Mouse (Mus musculus) heart, embryonic 13.5 days (tissue): ENCODE measurements around the gene Pdgfa. TPM values are rescaled to one million over a fixed set of nuclear protein-coding genes. Genes with fewer than 3 reads are reported as not detected.
A peak's percentile ranks its signal among the peaks of the same experiment; 100 is the strongest.

Experiments
- ATAC-seq: fragments of 200-750 bp; cut with Nextera tagmentation; 2 replicates; pipeline ENCODE4 v1.8.0; 2017; ENCODE audit warnings: moderate TSS enrichment; ENCODE audit not compliant: insufficient number of reproducible peaks, low FRiP score, low TSS enrichment; ENCODE audit errors: extremely low read depth
- H3K27ac ChIP-seq: fragments of 300-500 bp; sonication (generic); replicated peaks from 2 replicates; pipeline ENCODE4 v1.5.1; 2015; ENCODE audit warnings: moderate library complexity, mild to moderate bottlenecking, inconsistent platforms
- H3K27me3 ChIP-seq: fragments of 300-500 bp; sonication (generic); replicated peaks from 2 replicates; pipeline ENCODE4 v1.6.1; 2015; ENCODE audit warnings: mild to moderate bottlenecking, inconsistent platforms
- H3K36me3 ChIP-seq: fragments of 300-500 bp; sonication (generic); 2 replicates; pipeline ENCODE4 v1.6.1; 2015; ENCODE audit warnings: mild to moderate bottlenecking, inconsistent platforms
- H3K4me1 ChIP-seq: fragments of 300-500 bp; sonication (generic); 2 replicates; pipeline ENCODE4 v1.6.1; 2015; ENCODE audit warnings: inconsistent platforms
- H3K4me2 ChIP-seq: fragments of 300-500 bp; sonication (generic); 2 replicates; pipeline ENCODE4 v1.6.1; 2015; ENCODE audit warnings: inconsistent platforms, mild to moderate bottlenecking, moderate library complexity
- H3K4me3 ChIP-seq: fragments of 300-500 bp; sonication (generic); 2 replicates; pipeline ENCODE4 v1.5.1; 2015; ENCODE audit warnings: moderate library complexity, mild to moderate bottlenecking, inconsistent platforms
- H3K9ac ChIP-seq: fragments of 300-500 bp; sonication (generic); 2 replicates; pipeline ENCODE4 v1.6.1; 2015; ENCODE audit warnings: inconsistent platforms, mild to moderate bottlenecking, moderate library complexity
- H3K9me3 ChIP-seq: fragments of 300-500 bp; sonication (generic); 2 replicates; pipeline ENCODE4 v1.6.1; 2016; ENCODE audit warnings: inconsistent platforms
- WGBS: fragments of 180-500 bp; shearing (Covaris S2); methylation state at CpG from one replicate; pipeline ENCODE4 v1.1.7; 2015; ENCODE audit warnings: mixed read lengths; 5-methylcytosine and 5-hydroxymethylcytosine counted together
- polyA plus RNA-seq: library from polyadenylated mRNA; unstranded; fragments of >200 nt; fragmentation: Nextera tagmentation; extraction: Ambion mirVana; gene quantifications from 2 replicates; pipeline ENCODE4 v1.2.1, GENCODE M21; 2015

Gene Pdgfa
- polyA plus RNA-seq, 1 experiment from 2014 or later: 39.8 TPM

- WGBS: 41% methylated on average over 8 of the region's 8 CpGs
- Histone ChIP-seq H3K4me2 (no peak overlapping the region), H3K36me3 (peaks cover 93% of the 10 kb centered on the region), H3K4me3 (no peak overlapping the region), H3K9me3 (no peaks in the 10 kb centered on the region), H3K4me1 (peaks cover 41% of the 10 kb centered on the region), H3K27me3 (no peaks in the 10 kb centered on the region), H3K9ac (peak overlapping the region; percentile 47), H3K27ac (0 out of 2 replicates have a peak overlapping the region, but pooled peaks have one; percentile 12)
- no peak for ATAC-seq
These were observed 17.3 kb downstream of the Pdgfa start for GRCm38 (mm10) chr5:138979840-138980239.

- Histone ChIP-seq H3K27me3 (no peaks in the 10 kb centered on the region), H3K9me3 (no peaks in the 10 kb centered on the region), H3K36me3 (peaks cover 72% of the 10 kb centered on the region), H3K4me2 (no peak overlapping the region), H3K9ac (peak overlapping the region; percentile 26; the same call in 1 of the 2 replicates), H3K4me1 (peaks cover 56% of the 10 kb centered on the region), H3K4me3 (no peak overlapping the region), H3K27ac (peak overlapping the region; percentile 30; the same call in 1 of the 2 replicates)
- 17% methylated on average over 3 of the region's 3 CpGs for WGBS
- no peak for ATAC-seq
These were observed 19.4 kb downstream of the Pdgfa start for GRCm38 (mm10) chr5:138977759-138978158.

DNA sequence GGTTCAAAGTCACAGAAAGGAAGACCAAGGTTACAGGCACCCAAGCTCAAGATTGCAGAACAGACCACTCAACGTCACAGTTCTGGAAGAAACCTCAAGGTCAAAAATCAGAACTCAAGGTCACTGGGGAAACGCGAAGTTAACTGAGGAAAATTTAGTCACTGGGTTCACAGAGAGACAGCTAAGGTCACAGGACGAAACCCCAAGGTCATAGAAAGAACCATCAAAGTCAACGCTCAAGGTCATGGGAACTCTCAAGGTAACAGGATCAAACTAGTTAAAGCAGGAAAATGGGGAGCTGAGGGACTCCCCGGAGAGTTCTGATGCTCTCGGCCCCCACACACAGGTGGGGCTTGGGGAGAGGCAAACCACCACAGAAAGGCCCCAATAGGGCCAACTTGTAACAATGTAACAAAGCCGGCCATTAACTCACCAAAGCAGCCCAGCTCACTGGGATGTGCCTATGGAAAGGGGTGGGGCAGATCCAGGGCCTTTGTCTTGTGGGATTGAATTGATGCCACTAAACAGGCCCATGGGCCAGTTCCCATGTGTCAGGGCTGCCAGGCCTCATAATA, 22.2 kb downstream of the Pdgfa start:
- no peaks in the 10 kb centered on the region for H3K9me3 ChIP-seq
- H3K27me3 ChIP-seq: no peaks in the 10 kb centered on the region
- peak overlapping the region; percentile 52 for H3K27ac ChIP-seq
- no peak overlapping the region for H3K4me2 ChIP-seq
- H3K4me3 ChIP-seq: no peak overlapping the region
- no peak overlapping the region for H3K9ac ChIP-seq
- H3K4me1 ChIP-seq: peaks cover 62% of the 10 kb centered on the region
- H3K36me3 ChIP-seq: peaks cover 48% of the 10 kb centered on the region
- no peak for ATAC-seq
- WGBS: 85% methylated on average over 8 of the region's 8 CpGs

GRCm38 (mm10) chr5:138973480-138973879, 23.7 kb downstream of the Pdgfa start:
- no peaks in the 10 kb centered on the region for H3K27me3 ChIP-seq
- H3K4me2 ChIP-seq: no peak overlapping the region
- no peak for ATAC-seq
- WGBS: 79% methylated on average over 6 of the region's 6 CpGs
- no peak overlapping the region for H3K9ac ChIP-seq
- H3K9me3 ChIP-seq: no peaks in the 10 kb centered on the region
- H3K4me1 ChIP-seq: peaks cover 60% of the 10 kb centered on the region
- peaks cover 34% of the 10 kb centered on the region for H3K36me3 ChIP-seq
- 0 out of 2 replicates have a peak overlapping the region, but pooled peaks have one; percentile 8 for H3K27ac ChIP-seq
- H3K4me3 ChIP-seq: no peak overlapping the region

DNA sequence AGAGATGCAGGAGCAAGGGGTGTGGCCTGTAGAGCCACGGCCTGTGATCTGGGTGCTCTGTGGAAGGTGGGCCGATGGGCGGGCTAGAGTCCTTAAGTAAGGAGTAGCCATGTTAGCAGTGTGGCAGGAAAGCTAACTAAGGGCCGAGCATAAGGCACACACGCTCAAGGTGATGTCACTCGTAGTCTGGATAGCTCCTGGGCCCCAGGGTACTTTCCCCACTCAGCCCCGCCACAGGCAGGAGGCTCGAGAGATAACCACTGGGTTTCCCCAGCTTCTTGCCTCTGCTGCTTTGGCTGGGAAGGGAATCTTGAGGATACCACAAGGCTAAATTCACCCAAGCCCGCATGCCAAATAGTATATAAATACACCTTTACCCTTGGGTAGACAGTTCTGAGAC, 25.8 kb downstream of the Pdgfa start:
- Histone ChIP-seq H3K4me3 (no peak overlapping the region), H3K4me2 (no peak overlapping the region), H3K36me3 (peaks cover 14% of the 10 kb centered on the region), H3K27me3 (no peaks in the 10 kb centered on the region), H3K4me1 (peaks cover 57% of the 10 kb centered on the region), H3K9ac (no peak overlapping the region), H3K27ac (no peak overlapping the region), H3K9me3 (no peaks in the 10 kb centered on the region)
- ATAC-seq: no peak
- WGBS: 57% methylated on average over 9 of the region's 9 CpGs

- H3K36me3 ChIP-seq: peaks cover 2% of the 10 kb centered on the region
- no peaks in the 10 kb centered on the region for H3K9me3 ChIP-seq
- peak overlapping the region; percentile 24; the same call in 1 of the 2 replicates for H3K9ac ChIP-seq
- H3K4me3 ChIP-seq: no peak overlapping the region
- WGBS: 26% methylated on average over 7 of the region's 7 CpGs
- H3K4me2 ChIP-seq: peak overlapping the region; percentile 27
- peaks cover 67% of the 10 kb centered on the region for H3K4me1 ChIP-seq
- H3K27me3 ChIP-seq: no peaks in the 10 kb centered on the region
- peak overlapping the region; percentile 67 for H3K27ac ChIP-seq
- no peak for ATAC-seq
These were observed 27.1 kb downstream of the Pdgfa start for GRCm38 (mm10) chr5:138970056-138970490.

- H3K36me3 ChIP-seq: no peaks in the 10 kb centered on the region
- no peak overlapping the region for H3K4me3 ChIP-seq
- H3K4me1 ChIP-seq: peaks cover 37% of the 10 kb centered on the region
- H3K4me2 ChIP-seq: peak overlapping the region; percentile 27
- WGBS: 16% methylated on average over 7 of the region's 7 CpGs
- H3K9ac ChIP-seq: peak overlapping the region; percentile 12
- H3K27me3 ChIP-seq: no peaks in the 10 kb centered on the region
- ATAC-seq: no peak
- H3K9me3 ChIP-seq: no peaks in the 10 kb centered on the region
- peak overlapping the region; percentile 41; the same call in 1 of the 2 replicates for H3K27ac ChIP-seq
These were observed 31.0 kb downstream of the Pdgfa start for GRCm38 (mm10) chr5:138966033-138966724.

- Histone ChIP-seq H3K9ac (peak overlapping the region; percentile 12), H3K4me3 (no peak overlapping the region), H3K36me3 (no peaks in the 10 kb centered on the region), H3K27me3 (no peaks in the 10 kb centered on the region), H3K9me3 (no peaks in the 10 kb centered on the region), H3K4me2 (peak overlapping the region; percentile 27; the same call in 1 of the 2 replicates), H3K4me1 (peaks cover 31% of the 10 kb centered on the region), H3K27ac (0 out of 2 replicates have a peak overlapping the region, but pooled peaks have one; percentile 41)
- no peak for ATAC-seq
- 79% methylated on average over 2 of the region's 2 CpGs for WGBS
These were observed 31.6 kb downstream of the Pdgfa start for GRCm38 (mm10) chr5:138965590-138965989.

DNA sequence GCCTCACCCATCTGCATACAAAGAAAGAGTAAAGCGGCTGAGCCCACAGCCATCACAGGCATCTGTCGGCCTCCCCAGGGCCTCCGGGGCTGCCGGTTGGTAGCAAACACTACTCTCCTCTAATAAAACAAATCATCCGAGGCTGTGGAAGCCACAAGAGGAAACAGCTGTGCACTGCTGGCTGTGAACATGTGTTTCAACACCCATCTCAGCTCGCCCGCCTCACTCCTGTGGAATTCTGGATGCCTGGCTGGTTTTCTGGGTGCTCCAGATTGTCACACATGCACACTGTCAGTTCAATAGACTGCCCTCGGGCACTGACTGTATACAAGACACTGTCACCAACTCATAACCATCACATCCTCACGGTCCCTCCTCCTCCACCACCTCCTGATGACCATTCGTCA, 40.7 kb downstream of the Pdgfa start:
- Histone ChIP-seq H3K4me2 (no peak overlapping the region), H3K9me3 (no peaks in the 10 kb centered on the region), H3K27me3 (peaks cover 7% of the 10 kb centered on the region; the same call in 1 of the 2 replicates), H3K4me3 (no peak overlapping the region), H3K4me1 (peaks cover 34% of the 10 kb centered on the region), H3K36me3 (no peaks in the 10 kb centered on the region), H3K27ac (no peak overlapping the region), H3K9ac (no peak overlapping the region)
- 37% methylated on average over 10 of the region's 10 CpGs for WGBS
- no peak for ATAC-seq

DNA sequence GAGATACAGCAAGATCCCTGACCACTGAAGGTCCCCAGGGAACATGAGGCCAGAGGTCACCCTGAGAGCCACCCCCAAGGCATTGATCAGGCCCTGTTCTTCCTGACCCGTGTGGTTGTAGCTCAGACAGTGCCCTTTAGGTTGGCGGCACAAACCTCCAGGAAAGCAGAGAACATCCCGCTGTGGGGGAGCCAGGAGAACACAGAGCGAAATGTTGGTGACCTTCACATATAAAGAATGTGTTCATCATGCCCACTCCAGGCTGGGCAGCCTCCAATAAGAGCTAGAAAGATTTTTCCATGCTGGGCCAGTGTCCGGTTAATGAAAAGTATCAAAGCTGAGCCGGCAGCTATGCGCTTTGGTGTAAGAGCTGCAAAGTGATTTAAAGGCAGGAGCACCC, 43.2 kb downstream of the Pdgfa start:
- WGBS: 79% methylated on average over 7 of the region's 7 CpGs
- no peak overlapping the region for H3K4me2 ChIP-seq
- H3K9me3 ChIP-seq: no peaks in the 10 kb centered on the region
- no peak overlapping the region for H3K9ac ChIP-seq
- no peak overlapping the region for H3K4me3 ChIP-seq
- H3K4me1 ChIP-seq: peaks cover 48% of the 10 kb centered on the region
- H3K27me3 ChIP-seq: peaks cover 7% of the 10 kb centered on the region; the same call in 1 of the 2 replicates
- no peak for ATAC-seq
- no peak overlapping the region for H3K27ac ChIP-seq
- H3K36me3 ChIP-seq: no peaks in the 10 kb centered on the region

DNA sequence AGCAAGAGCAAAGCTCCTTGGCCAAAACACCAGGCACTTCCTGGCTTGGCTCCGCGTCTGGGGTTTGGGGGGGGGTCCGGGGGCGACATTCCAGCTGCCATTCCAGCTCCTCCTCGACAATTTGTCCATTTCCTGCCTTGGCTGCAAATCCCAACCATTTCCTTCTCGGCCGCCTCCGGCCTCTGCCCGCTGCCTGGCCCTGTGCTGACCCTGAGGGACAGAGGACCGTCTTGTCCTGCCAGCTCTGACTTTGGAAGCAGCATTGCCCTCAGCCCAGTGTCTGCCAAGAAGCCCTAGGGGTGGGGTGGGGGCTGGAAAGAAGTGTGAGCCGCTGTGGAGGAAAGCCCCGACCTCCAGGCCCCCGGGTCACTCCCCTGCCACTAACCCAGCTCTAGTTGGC, 44.2 kb downstream of the Pdgfa start:
- H3K9ac ChIP-seq: no peak overlapping the region
- H3K9me3 ChIP-seq: no peaks in the 10 kb centered on the region
- H3K4me1 ChIP-seq: peaks cover 58% of the 10 kb centered on the region
- WGBS: 51% methylated on average over 13 of the region's 13 CpGs
- ATAC-seq: no peak
- H3K4me3 ChIP-seq: no peak overlapping the region
- H3K36me3 ChIP-seq: no peaks in the 10 kb centered on the region
- H3K27me3 ChIP-seq: peaks cover 7% of the 10 kb centered on the region; the same call in 1 of the 2 replicates
- no peak overlapping the region for H3K27ac ChIP-seq
- no peak overlapping the region for H3K4me2 ChIP-seq
